Comparison of ENCODE assay signal across 23 mouse cellular contexts in the genomic region with DNA sequence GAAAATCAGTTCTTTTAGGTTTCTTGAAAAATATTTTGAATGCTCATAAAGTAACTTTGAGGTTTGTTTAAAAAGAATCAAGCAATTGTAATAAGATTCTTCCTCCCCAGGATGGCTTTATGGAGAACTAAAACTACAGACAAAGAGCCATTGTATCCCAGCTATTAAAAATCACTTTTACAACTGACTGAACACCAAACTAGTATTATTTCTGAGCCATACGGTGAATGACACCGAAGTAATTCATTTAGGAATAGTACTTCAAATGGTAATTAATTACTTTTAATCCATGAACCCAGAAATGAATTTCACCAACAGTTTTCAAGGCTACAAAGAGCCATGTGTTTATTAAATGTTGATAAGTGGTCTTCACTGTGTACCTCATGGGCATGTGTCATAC.
DNase-seq lines count a peak whose midpoint lies in the region; ATAC-seq and TF ChIP-seq lines count a peak whose summit lies in the region.
"Had no signal": no experiment of that assay in that cellular context is flagged by ENCODE, and none has a peak within 500 bp of the region (broad histone marks: within the 10 kb centered on the region; RNA-seq: fewer than 3 reads in every experiment).

No protein-coding gene starts in this region.

- no peak overlapping the region for H3K27ac ChIP-seq in heart, postnatal 0 days (ENCODE audit: low read depth)
- H3K27ac ChIP-seq in midbrain, embryonic 15.5 days = no peak overlapping the region
- no peak overlapping the region for H3K27ac ChIP-seq in forebrain, embryonic 10.5 days

- no peaks in the 10 kb centered on the region for H3K4me1 ChIP-seq in heart, postnatal 0 days (ENCODE audit: control insufficient read depth, insufficient read depth)
- no peaks in the 10 kb centered on the region for H3K4me1 ChIP-seq in midbrain, embryonic 15.5 days
- no peaks in the 10 kb centered on the region for H3K4me1 ChIP-seq in forebrain, embryonic 10.5 days

- H3K9ac ChIP-seq in heart, postnatal 0 days (replicated peaks; ENCODE audit: low read depth, low read length) = no peak overlapping the region
- H3K9ac ChIP-seq in midbrain, embryonic 15.5 days = no peak overlapping the region

- no peak overlapping the region for H3K4me2 ChIP-seq in heart, postnatal 0 days (ENCODE audit: low read depth, low read length)
- H3K4me2 ChIP-seq in midbrain, embryonic 15.5 days = no peak overlapping the region

- no peak overlapping the region for H3K4me3 ChIP-seq in heart, postnatal 0 days (ENCODE audit: low read depth, low read length)
- no peak overlapping the region for H3K4me3 ChIP-seq in midbrain, embryonic 15.5 days
- H3K4me3 ChIP-seq in forebrain, embryonic 10.5 days = no peak overlapping the region

- 72% methylated on average over 2 of the region's 2 CpGs for WGBS in heart, postnatal 0 days
- 44% methylated on average over 2 of the region's 2 CpGs for WGBS in midbrain, embryonic 15.5 days
- WGBS in forebrain, embryonic 10.5 days = 58% methylated on average over 2 of the region's 2 CpGs

- TF ChIP-seq CTCF in heart, postnatal 0 days (IDR thresholded peaks at IDR 0.05; ENCODE audit: low read depth) = no peak

- no peak for TF ChIP-seq EP300 in heart, postnatal 0 days (IDR thresholded peaks at IDR 0.05; ENCODE audit: low read depth)

- no peaks in the 10 kb centered on the region for H3K36me3 ChIP-seq in heart, postnatal 0 days (replicated peaks; ENCODE audit: control insufficient read depth, insufficient read depth, low read length)
- H3K36me3 ChIP-seq in midbrain, embryonic 15.5 days (replicated peaks) = no peaks in the 10 kb centered on the region
- H3K36me3 ChIP-seq in forebrain, embryonic 10.5 days (replicated peaks) = no peaks in the 10 kb centered on the region
- H3K36me3 ChIP-seq: G1E had no signal

- no peaks in the 10 kb centered on the region for H3K27me3 ChIP-seq in heart, postnatal 0 days (ENCODE audit: control insufficient read depth, insufficient read depth, low read length)
- H3K27me3 ChIP-seq in midbrain, embryonic 15.5 days (replicated peaks) = no peaks in the 10 kb centered on the region
- peaks cover 22% of the 10 kb centered on the region for H3K27me3 ChIP-seq in forebrain, embryonic 10.5 days (ENCODE audit: poor library complexity, severe bottlenecking)
- H3K27me3 ChIP-seq: CH12.LX, Patski had no signal

- DNase-seq in heart, postnatal 0 days (ENCODE audit: low spot score) = no peak
- DNase-seq in heart, adult 18-20 months = no peak
- peak; percentile 61 for DNase-seq in Muller cell, postnatal 12 days (ENCODE audit: inconsistent ontology term)
- DNase-seq in retina, embryonic 14.5 days (ENCODE audit: low spot score) = peak; percentile 62
- peak; percentile 66 for DNase-seq in retina, postnatal 1 day
- no peak for DNase-seq in embryo, embryonic 10.5 days (ENCODE audit: low spot score)
- DNase-seq in forebrain, embryonic 10.5 days (ENCODE audit: extremely low spot score, low spot score) = no peak
- DNase-seq: adrenal gland, adult 2 months; adrenal gland, adult 8-10 months; adrenal gland, postnatal 10 days; adrenal gland, postnatal 14 days; adrenal gland, postnatal 25 days; adrenal gland, postnatal 36 days; B cell, adult 2 months; cerebellum, adult 11 months; cerebellum, adult 11-12 months; cerebellum, adult 18-20 months had no signal

- 0 out of 2 replicates have a peak, but pooled peaks have one; percentile 41 for ATAC-seq in heart, postnatal 0 days (ENCODE audit: insufficient read depth, low read depth)
- no peak for ATAC-seq in midbrain, embryonic 15.5 days (replicated peaks)
- ATAC-seq: activated CD4-positive, CD25-positive, alpha-beta regulatory T cell, adult 4 months; CD4-positive, CD25-positive, alpha-beta regulatory T cell, adult 4 months; Patski had no signal

- no peaks in the 10 kb centered on the region for H3K9me3 ChIP-seq in heart, postnatal 0 days (replicated peaks; ENCODE audit: control insufficient read depth, low read length)
- no peaks in the 10 kb centered on the region for H3K9me3 ChIP-seq in midbrain, embryonic 15.5 days
- H3K9me3 ChIP-seq in forebrain, embryonic 10.5 days = no peaks in the 10 kb centered on the region

Comparison
In these comparisons a context has a peak if more than half of its experiments do, and no peak if none do; other contexts are left out.
1. DNase-seq: peak in Muller cell, postnatal 12 days (single experiment), retina, embryonic 14.5 days (single experiment) and retina, postnatal 1 day (single experiment); none in heart, postnatal 0 days (single experiment), heart, adult 18-20 months (0 of 2), embryo, embryonic 10.5 days (single experiment) and forebrain, embryonic 10.5 days (single experiment).